Comparison of ENCODE assay signal across 31 mouse cellular contexts in genomic region chr2:27578552-27578951, GRCm38 (mm10).
"Had no signal": no experiment of that assay in that cellular context is flagged by ENCODE, and none has a peak within 500 bp of the region (broad histone marks: within the 10 kb centered on the region; RNA-seq: fewer than 3 reads in every experiment).

No protein-coding gene starts in this region.

- DNase-seq: left cerebral cortex, postnatal 4 days; liver; liver, embryonic 13.5 days; liver, postnatal 0 days; lung, adult 18-20 months; lung, adult 2 months; lung, embryonic 14.5 days; lung, postnatal 10 days; lung, postnatal 14 days; lung, postnatal 36 days; lung, postnatal 4 days; midbrain, embryonic 14.5 days had no signal

- ATAC-seq: liver, postnatal 0 days; lung, postnatal 0 days; midbrain, embryonic 13.5 days; midbrain, embryonic 15.5 days; midbrain, embryonic 16.5 days had no signal

- H3K9me3 ChIP-seq: limb, embryonic 10.5 days; limb, embryonic 12.5 days; limb, embryonic 13.5 days; limb, embryonic 15.5 days; liver, embryonic 13.5 days; liver, embryonic 15.5 days; lung, embryonic 15.5 days; midbrain, embryonic 10.5 days; midbrain, embryonic 12.5 days; midbrain, embryonic 13.5 days; midbrain, embryonic 15.5 days; neural tube, embryonic 12.5 days had no signal

- H3K4me3 ChIP-seq: limb, embryonic 10.5 days; limb, embryonic 12.5 days; limb, embryonic 13.5 days; limb, embryonic 15.5 days; liver, embryonic 13.5 days; liver, embryonic 15.5 days; lung, embryonic 15.5 days; megakaryocyte, embryonic 14.5 days; midbrain, embryonic 10.5 days; midbrain, embryonic 12.5 days; midbrain, embryonic 13.5 days; midbrain, embryonic 15.5 days; myocyte; neural tube, embryonic 12.5 days had no signal

- H3K27ac ChIP-seq: limb, embryonic 10.5 days; limb, embryonic 12.5 days; limb, embryonic 13.5 days; limb, embryonic 15.5 days; liver, embryonic 13.5 days; liver, embryonic 14.5 days; liver, embryonic 15.5 days; lung, embryonic 15.5 days; macrophage; midbrain, embryonic 10.5 days; midbrain, embryonic 12.5 days; midbrain, embryonic 13.5 days; midbrain, embryonic 15.5 days; neural tube, embryonic 12.5 days had no signal

- H3K4me1 ChIP-seq: liver, embryonic 13.5 days; liver, embryonic 15.5 days; megakaryocyte, embryonic 14.5 days had no signal

- H3K9ac ChIP-seq: limb, embryonic 12.5 days; limb, embryonic 13.5 days; limb, embryonic 15.5 days; liver, embryonic 13.5 days; liver, embryonic 14.5 days; liver, embryonic 15.5 days; liver, postnatal 0 days; lung, embryonic 14.5 days; lung, embryonic 15.5 days; midbrain, embryonic 12.5 days; midbrain, embryonic 13.5 days; midbrain, embryonic 15.5 days; neural tube, embryonic 12.5 days had no signal

- H3K36me3 ChIP-seq: limb, embryonic 10.5 days; limb, embryonic 12.5 days; limb, embryonic 13.5 days; limb, embryonic 15.5 days; liver, embryonic 13.5 days; liver, embryonic 15.5 days; lung, embryonic 15.5 days; midbrain, embryonic 10.5 days; midbrain, embryonic 12.5 days; midbrain, embryonic 13.5 days; midbrain, embryonic 15.5 days; neural tube, embryonic 12.5 days had no signal

- H3K27me3 ChIP-seq: limb, embryonic 12.5 days; limb, embryonic 13.5 days; limb, embryonic 15.5 days; liver, embryonic 15.5 days; lung, embryonic 15.5 days had no signal

- H3K4me2 ChIP-seq: limb, embryonic 12.5 days; limb, embryonic 13.5 days; limb, embryonic 15.5 days; liver, embryonic 11.5 days; liver, embryonic 13.5 days; liver, embryonic 15.5 days; lung, embryonic 14.5 days; lung, embryonic 15.5 days; midbrain, embryonic 11.5 days; midbrain, embryonic 12.5 days; midbrain, embryonic 13.5 days; midbrain, embryonic 15.5 days; neural tube, embryonic 12.5 days had no signal
